Mouse (Mus musculus): ENCODE measurements around the gene Olfr1417. TPM values are rescaled to one million over a fixed set of nuclear protein-coding genes. Genes with fewer than 3 reads are reported as not detected.

Olfr1417 gene
- total and polyA plus RNA-seq, 3 experiments: not detected

- DNase-seq (ENCODE audit: low read depth, low spot score): no peak
- Histone ChIP-seq H3K9me3 (replicated peaks; ENCODE audit: insufficient read depth, low read length) (no peaks in the 10 kb centered on the region), H3K4me3 (ENCODE audit: control insufficient read depth in 1 of 2, insufficient read depth in 1 of 2, low read depth in 2 of 2, low read length in 2 of 2) (no peak overlapping the region), H3K27me3 (ENCODE audit: control insufficient read depth in 1 of 2, insufficient read depth in 2 of 2, low read length in 2 of 2) (0 out of 4 replicates have a peak, but pooled peaks cover 0 to 2% of the 10 kb centered on the region in 2 experiments), H3K79me2 (ENCODE audit: control insufficient read depth, insufficient read depth, low read length, poor library complexity) (no peaks in the 10 kb centered on the region), H3K4me1 (ENCODE audit: control insufficient read depth in 1 of 2, insufficient read depth in 2 of 2, low read length in 2 of 2) (no peaks in the 10 kb centered on the region), H3K9ac (ENCODE audit: control insufficient read depth, low read depth, low read length, poor library complexity, severe bottlenecking) (no peak overlapping the region), H3K27ac (ENCODE audit: control insufficient read depth, low read depth, low read length) (no peak overlapping the region), H3K36me3 (ENCODE audit: control insufficient read depth in 1 of 2, insufficient read depth in 2 of 2, low read length in 2 of 2) (no peaks in the 10 kb centered on the region)
- TF ChIP-seq ZKSCAN1 (IDR thresholded peaks at IDR 0.05; ENCODE audit: low read depth, low read length): no peak
- TF ChIP-seq MXI1 (IDR thresholded peaks at IDR 0.05; ENCODE audit: low read depth, low read length): no peak
- TF ChIP-seq KAT2A (conservative IDR thresholded peaks at IDR 0.05; ENCODE audit: low read depth, low read length): no peak
- TF ChIP-seq TAL1 (IDR thresholded peaks at IDR 0.05; ENCODE audit: low read length): no peak
- TF ChIP-seq CHD2 (IDR thresholded peaks at IDR 0.05; ENCODE audit: low read length): no peak
- no peak for TF ChIP-seq TCF12 (IDR thresholded peaks at IDR 0.05; ENCODE audit: low read depth, low read length)
- TF ChIP-seq NRF1 (IDR thresholded peaks at IDR 0.05; ENCODE audit: insufficient read depth, low read depth, low read length, poor library complexity, severe bottlenecking): no peak
- no peak for TF ChIP-seq USF1 (IDR thresholded peaks at IDR 0.05; ENCODE audit: low read depth, low read length)
- TF ChIP-seq ZMIZ1 (IDR thresholded peaks at IDR 0.05; ENCODE audit: low read depth, low read length): no peak
- no peak for TF ChIP-seq CTCF (IDR thresholded peaks at IDR 0.05 in 2 of 3, conservative IDR thresholded peaks at IDR 0.05 in 1 of 3; ENCODE audit: control insufficient read depth in 1 of 3, insufficient read depth in 1 of 3, low read depth in 2 of 3, low read length in 3 of 3, poor library complexity in 1 of 3, severe bottlenecking in 1 of 3)
- TF ChIP-seq SMC3 (IDR thresholded peaks at IDR 0.05; ENCODE audit: low read depth, low read length): no peak
- no peak for TF ChIP-seq MYB (IDR thresholded peaks at IDR 0.05; ENCODE audit: low read depth, low read length)
- no peak for TF ChIP-seq HCFC1 (IDR thresholded peaks at IDR 0.05; ENCODE audit: low read depth, low read length)
- TF ChIP-seq POLR2AphosphoS2 (IDR thresholded peaks at IDR 0.05; ENCODE audit: low read length): no peak
- TF ChIP-seq RAD21 (IDR thresholded peaks at IDR 0.05; ENCODE audit: low read depth, low read length): no peak
- TF ChIP-seq EP300 (IDR thresholded peaks at IDR 0.05; ENCODE audit: low read depth in 1 of 2, low read length in 2 of 2): no peak
- TF ChIP-seq MAX (IDR thresholded peaks at IDR 0.05; ENCODE audit: low read length): no peak
Measured at GRCm38 (mm10) chr19:11791825-11792224, 47.2 kb downstream of the Olfr1417 start.

GRCm38 (mm10) chr19:11788876-11789275 lies 50.1 kb downstream of the Olfr1417 start:
- Histone ChIP-seq H3K36me3 (ENCODE audit: control insufficient read depth in 1 of 2, insufficient read depth in 2 of 2, low read length in 2 of 2) (no peaks in the 10 kb centered on the region), H3K27ac (ENCODE audit: control insufficient read depth, low read depth, low read length) (no peak overlapping the region), H3K79me2 (ENCODE audit: control insufficient read depth, insufficient read depth, low read length, poor library complexity) (no peaks in the 10 kb centered on the region), H3K4me3 (ENCODE audit: control insufficient read depth in 1 of 2, insufficient read depth in 1 of 2, low read depth in 2 of 2, low read length in 2 of 2) (no peak overlapping the region), H3K4me1 (ENCODE audit: control insufficient read depth in 1 of 2, insufficient read depth in 2 of 2, low read length in 2 of 2) (no peaks in the 10 kb centered on the region), H3K9ac (ENCODE audit: control insufficient read depth, low read depth, low read length, poor library complexity, severe bottlenecking) (no peak overlapping the region), H3K9me3 (replicated peaks; ENCODE audit: insufficient read depth, low read length) (no peaks in the 10 kb centered on the region), H3K27me3 (ENCODE audit: control insufficient read depth in 1 of 2, insufficient read depth in 2 of 2, low read length in 2 of 2) (peaks cover 2 to 4% of the 10 kb centered on the region in 2 experiments; a peak in 2 of 4 replicates)
- TF ChIP-seq UBTF (IDR thresholded peaks at IDR 0.05; ENCODE audit: borderline replicate concordance, insufficient read depth, low read depth, low read length) (no peak), HCFC1 (IDR thresholded peaks at IDR 0.05; ENCODE audit: low read depth, low read length) (no peak), NRF1 (IDR thresholded peaks at IDR 0.05; ENCODE audit: insufficient read depth, low read depth, low read length, poor library complexity, severe bottlenecking) (no peak), CTCF (IDR thresholded peaks at IDR 0.05 in 2 of 3, conservative IDR thresholded peaks at IDR 0.05 in 1 of 3; ENCODE audit: control insufficient read depth in 1 of 3, insufficient read depth in 1 of 3, low read depth in 2 of 3, low read length in 3 of 3, poor library complexity in 1 of 3, severe bottlenecking in 1 of 3) (no peak), NELFE (IDR thresholded peaks at IDR 0.05; ENCODE audit: low read depth, low read length) (no peak)
- no peak for DNase-seq (ENCODE audit: low read depth, low spot score)
